ENCODE assay signal across 18 mouse cellular contexts in the genomic region with DNA sequence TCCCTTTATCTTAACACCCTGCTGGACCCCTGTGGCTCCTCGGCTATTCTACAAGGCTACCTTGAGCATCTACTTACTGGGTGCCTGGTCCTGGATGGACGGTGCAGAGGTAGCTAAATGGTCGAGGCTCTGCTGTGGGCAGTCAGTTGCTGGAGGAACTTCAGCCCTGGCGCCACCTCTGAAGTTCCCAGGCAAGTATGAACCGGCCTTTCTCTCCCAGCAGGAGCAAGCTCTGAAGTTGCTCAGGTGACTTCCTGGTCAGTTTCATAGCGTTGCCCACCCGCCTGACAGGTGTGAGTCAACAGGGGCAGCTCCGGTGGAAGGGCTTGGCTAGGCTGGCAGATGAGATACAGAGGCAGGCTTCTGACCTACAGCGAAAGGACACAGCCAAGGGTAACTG. TPM values are rescaled to one million over a fixed set of nuclear protein-coding genes. Genes with fewer than 3 reads are reported as not detected.
DNase-seq lines count a peak whose midpoint lies in the region; ATAC-seq lines count a peak whose summit lies in the region.
"Had no signal": no experiment of that assay in that cellular context is flagged by ENCODE, and none has a peak within 500 bp of the region (broad histone marks: within the 10 kb centered on the region; RNA-seq: fewer than 3 reads in every experiment).

A gene (minus strand): TSS at position 240 of the 400 bp plus-strand sequence.

- H3K4me1 ChIP-seq in kidney, embryonic 14.5 days (ENCODE audit: control insufficient read depth, insufficient read depth, low read length): peaks cover 26% of the 10 kb centered on the region
- H3K4me1 ChIP-seq in heart, embryonic 16.5 days (ENCODE audit: control insufficient read depth, insufficient read depth, low read length): peaks cover 45% of the 10 kb centered on the region
- H3K4me1 ChIP-seq in stomach, embryonic 16.5 days (ENCODE audit: control insufficient read depth, insufficient read depth, low read length): no peaks in the 10 kb centered on the region

- no peak for DNase-seq in kidney, adult 11 months
- DNase-seq in urinary bladder, adult 2 months (ENCODE audit: low spot score): peak; percentile 41
- no peak for DNase-seq in urinary bladder, postnatal 25 days (ENCODE audit: low spot score)
- DNase-seq in cerebellum, adult 8-10 months: no peak
- DNase-seq in left cerebral cortex, postnatal 10 days (ENCODE audit: extremely low spot score in 1 of 2, low spot score in 2 of 2): no peak
- DNase-seq: adrenal gland, postnatal 10 days; lung, postnatal 36 days; thymus, postnatal 36 days had no signal

- H3K9me3 ChIP-seq in kidney, embryonic 14.5 days (ENCODE audit: control insufficient read depth, low read length): no peaks in the 10 kb centered on the region
- no peaks in the 10 kb centered on the region for H3K9me3 ChIP-seq in heart, embryonic 16.5 days (replicated peaks; ENCODE audit: control insufficient read depth, low read length)
- H3K9me3 ChIP-seq in stomach, embryonic 16.5 days (replicated peaks; ENCODE audit: control insufficient read depth, low read length): no peaks in the 10 kb centered on the region
- H3K9me3 ChIP-seq: hindbrain, embryonic 15.5 days had no signal

- no peak within 1 kb of the TSS for H3K9ac ChIP-seq in kidney, embryonic 14.5 days (ENCODE audit: low read depth, low read length)
- peak within 1 kb of the TSS; percentile 76 for H3K9ac ChIP-seq in heart, embryonic 16.5 days (ENCODE audit: low read length)
- H3K9ac ChIP-seq in stomach, embryonic 16.5 days (ENCODE audit: low read length): 0 out of 2 replicates have a peak within 1 kb of the TSS, but pooled peaks have one; percentile 12
- H3K9ac ChIP-seq: hindbrain, embryonic 15.5 days had no signal

- peak within 1 kb of the TSS; percentile 17; the same call in 1 of the 2 replicates for H3K4me2 ChIP-seq in kidney, embryonic 14.5 days (replicated peaks; ENCODE audit: low read depth, low read length)
- H3K4me2 ChIP-seq in heart, embryonic 16.5 days (ENCODE audit: low read depth, low read length): peak within 1 kb of the TSS; percentile 66
- H3K4me2 ChIP-seq in stomach, embryonic 16.5 days (ENCODE audit: low read depth, low read length): 0 out of 2 replicates have a peak within 1 kb of the TSS, but pooled peaks have one; percentile 1
- H3K4me2 ChIP-seq: hindbrain, embryonic 15.5 days had no signal

- H3K4me3 ChIP-seq in kidney, embryonic 14.5 days (ENCODE audit: low read length): no peak within 1 kb of the TSS
- H3K4me3 ChIP-seq in heart, embryonic 16.5 days (ENCODE audit: low read length): peak within 1 kb of the TSS; percentile 48
- no peak within 1 kb of the TSS for H3K4me3 ChIP-seq in stomach, embryonic 16.5 days (replicated peaks; ENCODE audit: low read length)
- H3K4me3 ChIP-seq: hindbrain, embryonic 15.5 days had no signal

- no peak within 1 kb of the TSS for H3K27ac ChIP-seq in kidney, embryonic 14.5 days (ENCODE audit: low read depth, low read length)
- H3K27ac ChIP-seq in heart, embryonic 16.5 days (ENCODE audit: low read length): peak within 1 kb of the TSS; percentile 74
- no peak within 1 kb of the TSS for H3K27ac ChIP-seq in stomach, embryonic 16.5 days (ENCODE audit: low read length)
- H3K27ac ChIP-seq: hindbrain, embryonic 15.5 days had no signal

- H3K27me3 ChIP-seq in kidney, embryonic 14.5 days (ENCODE audit: control insufficient read depth, insufficient read depth, low read length): no peaks in the 10 kb centered on the region
- H3K27me3 ChIP-seq in heart, embryonic 16.5 days (ENCODE audit: control insufficient read depth, insufficient read depth, low read length): peaks cover 3% of the 10 kb centered on the region; the same call in 1 of the 2 replicates
- no peaks in the 10 kb centered on the region for H3K27me3 ChIP-seq in stomach, embryonic 16.5 days (ENCODE audit: control insufficient read depth, insufficient read depth, low read length)

- peak; percentile 38; the same call in 1 of the 2 replicates for ATAC-seq in kidney, embryonic 14.5 days (ENCODE audit: low FRiP score, low TSS enrichment)
- ATAC-seq in heart, embryonic 16.5 days (replicated peaks; ENCODE audit: extremely low read depth, insufficient read depth, low FRiP score): no peak
- 0 out of 2 replicates have a peak, but pooled peaks have one; percentile 22 for ATAC-seq in stomach, embryonic 16.5 days (ENCODE audit: insufficient read depth, low FRiP score)
- ATAC-seq: midbrain, embryonic 16.5 days had no signal

- intact Hi-C loops in left cerebral cortex, postnatal 10 days (cut with DNase I): no loop called here

- H3K36me3 ChIP-seq in kidney, embryonic 14.5 days (ENCODE audit: control insufficient read depth, insufficient read depth, low read length): no peaks in the 10 kb centered on the region
- no peaks in the 10 kb centered on the region for H3K36me3 ChIP-seq in heart, embryonic 16.5 days (ENCODE audit: control insufficient read depth, insufficient read depth)
- no peaks in the 10 kb centered on the region for H3K36me3 ChIP-seq in stomach, embryonic 16.5 days (ENCODE audit: control insufficient read depth, insufficient read depth, low read length)
- H3K36me3 ChIP-seq: hindbrain, embryonic 15.5 days had no signal

- 47% methylated on average over 9 of the region's 9 CpGs for WGBS in kidney, embryonic 14.5 days
- WGBS in heart, embryonic 16.5 days: 39% methylated on average over 9 of the region's 9 CpGs
- WGBS in stomach, embryonic 16.5 days: 41% methylated on average over 9 of the region's 9 CpGs

RNA-seq across cellular contexts. Expression of the gene that starts here (rescaled TPM):
- 0.85 and 1.5 TPM in 2 replicates for polyA plus RNA-seq in kidney, embryonic 14.5 days (2014; fragmentation: Nextera tagmentation; extraction: Ambion mirVana)
- polyA plus RNA-seq in urinary bladder, adult 2 months (2012; rRNA removed): 9.8 and 10.2 TPM in 2 replicates
- polyA plus RNA-seq in heart, embryonic 16.5 days (2015; fragmentation: Nextera tagmentation; extraction: Ambion mirVana): 166 and 187 TPM in 2 replicates
- polyA plus RNA-seq in stomach, embryonic 16.5 days (2015; fragmentation: Nextera tagmentation; extraction: Ambion mirVana): 0.92 and 1.6 TPM in 2 replicates
- total RNA-seq in left cerebral cortex, postnatal 10 days (2021): not detected
- total RNA-seq: adrenal gland, postnatal 10 days; gastrocnemius, adult 18-20 months; layer of hippocampus, adult 8-10 months; left cerebral cortex, postnatal 36 days; neutrophil, adult 5-6 weeks had no signal
- polyA plus RNA-seq: cortical plate, adult 2 months; midbrain, embryonic 16.5 days had no signal

Comparison
In these comparisons a context has a peak if more than half of its experiments do, and no peak if none do; other contexts are left out.
1. RNA of the gene that starts here (polyA plus RNA-seq): 166 to 187 TPM in heart, embryonic 16.5 days; 9.8 to 10.2 TPM in urinary bladder, adult 2 months, 0.92 to 1.6 TPM in stomach, embryonic 16.5 days and 0.85 to 1.5 TPM in kidney, embryonic 14.5 days; every median in the first group is over 10 times any median in the second.
2. H3K4me2 ChIP-seq: peak in every context shown above with its lines; median percentile 66 in heart, embryonic 16.5 days; 17 in kidney, embryonic 14.5 days; 1 in stomach, embryonic 16.5 days.